Mouse (Mus musculus): ENCODE data around the gene Wars. TPM values are rescaled to one million over a fixed set of nuclear protein-coding genes. Genes with fewer than 3 reads are reported as not detected.

Wars gene
- polyA plus RNA-seq (2014; fragmentation: Illumina TruSeq; extraction: RNeasy Lipid Tissue Mini Kit (QIAGEN cat#74804); ENCODE audit: insufficient read depth, low read depth, low replicate concordance): 48.7 TPM

DNA sequence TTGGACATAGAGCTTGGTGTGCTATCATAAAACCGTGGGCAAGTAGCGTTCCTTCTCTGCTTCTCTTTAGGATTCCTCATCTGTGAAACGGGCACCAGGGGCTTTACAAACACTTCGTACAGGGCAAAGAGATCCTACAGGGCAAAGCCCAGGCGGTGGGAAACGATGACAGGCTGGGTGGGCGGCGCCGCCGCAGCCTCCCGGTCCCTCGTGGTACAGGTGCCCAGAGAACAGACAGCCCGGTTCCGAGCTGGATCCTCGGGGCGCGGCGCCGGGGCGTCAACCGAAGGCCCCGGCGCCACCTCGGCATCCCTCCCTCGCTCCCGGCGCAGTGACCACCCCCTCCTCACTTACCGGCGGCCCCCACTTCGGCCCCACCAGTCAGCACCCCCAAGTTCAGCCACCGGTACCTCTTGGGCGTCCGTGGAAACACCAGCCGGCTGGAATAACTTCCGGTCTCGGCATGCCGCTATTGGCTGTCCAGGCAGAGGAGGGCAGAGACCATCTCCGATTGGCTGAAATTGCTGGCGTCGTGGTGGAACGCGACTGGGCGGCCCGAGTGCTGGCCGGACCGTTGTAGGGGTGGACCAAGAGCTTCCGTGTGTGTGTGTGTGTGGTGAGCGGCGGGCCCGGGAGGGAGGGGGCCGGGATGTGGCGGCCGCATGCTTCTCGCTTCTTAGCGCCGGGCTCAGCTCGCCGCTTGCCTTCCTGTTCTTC is at the start of gene Wars:
Gene Wars, minus strand, starts transcription at position 460 of the 717 bp plus-strand sequence.

DNA sequence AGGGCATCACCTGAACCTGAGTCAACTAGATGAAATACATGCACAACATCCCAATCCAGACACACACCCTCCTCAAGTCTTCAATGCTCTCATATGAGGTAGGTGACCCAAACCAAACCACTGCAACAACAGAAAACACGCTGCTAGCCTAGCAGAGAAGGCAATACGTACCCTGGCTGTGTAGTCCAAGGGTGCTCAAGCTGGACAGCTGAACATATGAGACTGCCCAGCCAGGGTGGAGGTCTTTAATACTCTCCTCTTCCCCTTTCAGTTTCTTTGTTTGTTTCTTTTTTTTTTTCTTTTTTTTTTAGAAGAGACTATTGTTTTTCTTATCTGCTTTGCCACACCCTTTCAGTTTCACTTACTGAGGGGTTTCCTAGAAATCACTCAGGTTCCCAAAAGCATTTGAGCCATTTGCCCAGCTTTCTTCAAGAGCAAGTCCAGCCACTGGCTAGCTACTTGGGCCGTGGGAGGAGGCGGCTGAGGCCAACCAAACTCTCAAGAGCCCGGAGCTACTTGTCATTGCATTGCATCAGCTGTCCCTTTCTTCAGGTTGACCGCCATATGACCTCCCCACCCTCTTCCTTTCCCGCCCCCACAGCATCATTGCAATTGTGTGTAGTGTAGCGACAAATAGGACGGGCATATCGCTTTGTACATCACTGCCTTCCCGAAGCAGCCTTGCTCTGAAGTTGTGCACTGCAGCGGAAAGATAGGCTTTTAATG is 822 bp downstream of the Wars start, which contains the start of gene Wdr25:
Gene Wdr25, plus strand, starts transcription at position 643 of the 726 bp plus-strand sequence.

DNA sequence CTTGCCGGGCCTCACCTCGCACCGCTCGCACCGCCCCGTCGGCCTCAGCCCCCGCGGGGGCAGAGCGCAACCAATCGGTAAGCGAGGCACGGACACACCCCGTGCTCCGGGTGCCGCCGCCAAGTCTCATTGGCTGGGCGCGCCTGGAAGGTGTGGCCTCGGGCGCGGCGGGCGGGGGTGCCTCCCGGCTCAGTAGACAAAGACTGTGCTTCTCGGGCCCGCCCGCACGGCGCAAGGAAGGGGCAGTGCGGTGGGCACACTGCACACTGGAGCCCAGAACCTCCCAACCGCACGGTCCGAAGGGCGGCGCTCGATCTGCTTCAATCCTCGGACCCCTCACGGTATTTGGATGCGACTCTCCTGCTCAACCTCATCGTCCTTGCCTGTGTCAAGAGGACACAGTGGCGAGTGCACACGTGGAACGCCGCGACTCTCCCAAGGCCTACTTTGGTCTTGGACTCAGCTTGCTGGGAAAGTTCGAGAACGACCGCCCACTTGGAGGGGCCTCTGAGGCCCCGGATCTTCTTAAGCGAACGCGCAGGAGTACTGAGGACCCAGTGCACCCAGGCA is 58.0 kb downstream of the Wars start, which contains the start of the genes Slc25a29 and Slc25a47:
Gene Slc25a29, minus strand, starts transcription at position 44 of the 570 bp plus-strand sequence.
Gene Slc25a47, plus strand, starts transcription at position 207 of the 570 bp plus-strand sequence.

Other genes with a start within 250 kb of the Wars start
- gene Degs2, start 191.9 kb downstream of the Wars start, polyA plus RNA-seq (2014; fragmentation: Illumina TruSeq; extraction: RNeasy Lipid Tissue Mini Kit (QIAGEN cat#74804); ENCODE audit: insufficient read depth, low read depth, low replicate concordance): 0.95 TPM
- gene Yy1, start 101.2 kb downstream of the Wars start, polyA plus RNA-seq (2014; fragmentation: Illumina TruSeq; extraction: RNeasy Lipid Tissue Mini Kit (QIAGEN cat#74804); ENCODE audit: insufficient read depth, low read depth, low replicate concordance): 23.0 TPM
- 7.8 TPM for gene Slc25a29, start 58.3 kb downstream of the Wars start, polyA plus RNA-seq (2014; fragmentation: Illumina TruSeq; extraction: RNeasy Lipid Tissue Mini Kit (QIAGEN cat#74804); ENCODE audit: insufficient read depth, low read depth, low replicate concordance)
- gene Slc25a47, start 58.1 kb downstream of the Wars start, polyA plus RNA-seq (2014; fragmentation: Illumina TruSeq; extraction: RNeasy Lipid Tissue Mini Kit (QIAGEN cat#74804); ENCODE audit: insufficient read depth, low read depth, low replicate concordance): 4.1 TPM
- 5.2 TPM for gene Wdr25, start 543 bp downstream of the Wars start, polyA plus RNA-seq (2014; fragmentation: Illumina TruSeq; extraction: RNeasy Lipid Tissue Mini Kit (QIAGEN cat#74804); ENCODE audit: insufficient read depth, low read depth, low replicate concordance)
- gene Begain, start 174.0 kb upstream of the Wars start, polyA plus RNA-seq (2014; fragmentation: Illumina TruSeq; extraction: RNeasy Lipid Tissue Mini Kit (QIAGEN cat#74804); ENCODE audit: insufficient read depth, low read depth, low replicate concordance): 1.1 TPM